Mouse (Mus musculus) forebrain, embryonic 16.5 days (tissue): ENCODE data around the gene Cx3cl1. TPM values are rescaled to one million over a fixed set of nuclear protein-coding genes. Genes with fewer than 3 reads are reported as not detected.

Experiments used
- ATAC-seq: fragments of 200-750 bp; cut with Nextera tagmentation; 2 replicates; pipeline ENCODE4 v1.8.0; 2017; ENCODE audit warnings: mild to moderate bottlenecking, moderate library complexity
- H3K27ac ChIP-seq: fragments of 300-500 bp; sonication (generic); 2 replicates; pipeline ENCODE4 v1.5.1; 2014; ENCODE audit warnings: low read length, control low read depth
- H3K27me3 ChIP-seq: fragments of 300-500 bp; sonication (generic); replicated peaks from 2 replicates; pipeline ENCODE4 v1.6.1; 2014; ENCODE audit warnings: low read length; ENCODE audit not compliant: control insufficient read depth, insufficient read depth
- H3K36me3 ChIP-seq: fragments of 300-500 bp; sonication (generic); 2 replicates; pipeline ENCODE4 v1.6.1; 2014; ENCODE audit not compliant: control insufficient read depth, insufficient read depth
- H3K4me1 ChIP-seq: fragments of 300-500 bp; sonication (generic); replicated peaks from 2 replicates; pipeline ENCODE4 v1.6.1; 2014; ENCODE audit warnings: low read length; ENCODE audit not compliant: control insufficient read depth, insufficient read depth
- H3K4me2 ChIP-seq: fragments of 300-500 bp; sonication (generic); 2 replicates; pipeline ENCODE4 v1.6.1; 2014; ENCODE audit warnings: mild to moderate bottlenecking, low read length, control low read depth
- H3K4me3 ChIP-seq: fragments of 300-500 bp; sonication (generic); replicated peaks from 2 replicates; pipeline ENCODE4 v1.5.1; 2014; ENCODE audit warnings: mild to moderate bottlenecking, low read length, control low read depth
- H3K9ac ChIP-seq: fragments of 300-500 bp; sonication (generic); replicated peaks from 2 replicates; pipeline ENCODE4 v1.6.1; 2014; ENCODE audit warnings: low read depth, low read length, control low read depth
- H3K9me3 ChIP-seq: fragments of 300-500 bp; sonication (generic); 2 replicates; pipeline ENCODE4 v1.6.1; 2016; ENCODE audit warnings: low read length; ENCODE audit not compliant: control insufficient read depth
- WGBS: fragments of 180-500 bp; shearing (Covaris S2); extraction: QIAGEN DNeasy Blood & Tissue Kit; methylation state at CpG from one replicate; pipeline ENCODE4 v1.1.7; 2014; 5-methylcytosine and 5-hydroxymethylcytosine counted together
- polyA plus RNA-seq: library from polyadenylated mRNA; unstranded; fragments of >200 nt; fragmentation: Nextera tagmentation; extraction: Ambion mirVana; gene quantifications from 2 replicates; pipeline ENCODE4 v1.2.1, GENCODE M21; 2015

Cx3cl1 gene
- polyA plus RNA-seq, 1 experiment from 2014 or later, result 23.8 TPM

DNA sequence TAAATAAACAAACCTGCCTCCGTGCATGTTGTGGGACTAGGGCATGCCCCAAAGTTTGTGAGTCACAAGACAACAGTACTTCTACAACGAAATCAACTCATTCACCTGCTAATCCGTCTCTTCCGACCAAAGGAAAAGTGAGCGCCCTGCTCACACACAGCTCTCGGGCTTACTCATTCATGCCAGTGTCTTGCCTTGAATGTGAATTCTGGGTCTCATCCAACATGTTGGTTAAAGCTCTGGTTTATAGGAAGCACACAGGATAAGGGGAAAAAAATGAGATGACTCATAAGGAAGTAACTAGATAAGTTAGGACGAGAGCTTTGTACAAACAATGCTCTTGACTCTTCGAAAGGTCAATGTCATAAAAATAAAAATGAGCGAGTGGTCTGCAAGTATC, 4.8 kb upstream of the Cx3cl1 start:
- no peak overlapping the region for H3K4me2 ChIP-seq
- H3K4me3 ChIP-seq, result no peak overlapping the region
- H3K9ac ChIP-seq, result no peak overlapping the region
- H3K9me3 ChIP-seq, result no peaks in the 10 kb centered on the region
- no peak overlapping the region for H3K27ac ChIP-seq
- WGBS, result 73% methylated on average over 9 of the region's 9 CpGs
- no peaks in the 10 kb centered on the region for H3K36me3 ChIP-seq
- H3K4me1 ChIP-seq, result peaks cover 12% of the 10 kb centered on the region
- no peaks in the 10 kb centered on the region; the same call in 1 of the 2 replicates for H3K27me3 ChIP-seq
- no peak for ATAC-seq

DNA sequence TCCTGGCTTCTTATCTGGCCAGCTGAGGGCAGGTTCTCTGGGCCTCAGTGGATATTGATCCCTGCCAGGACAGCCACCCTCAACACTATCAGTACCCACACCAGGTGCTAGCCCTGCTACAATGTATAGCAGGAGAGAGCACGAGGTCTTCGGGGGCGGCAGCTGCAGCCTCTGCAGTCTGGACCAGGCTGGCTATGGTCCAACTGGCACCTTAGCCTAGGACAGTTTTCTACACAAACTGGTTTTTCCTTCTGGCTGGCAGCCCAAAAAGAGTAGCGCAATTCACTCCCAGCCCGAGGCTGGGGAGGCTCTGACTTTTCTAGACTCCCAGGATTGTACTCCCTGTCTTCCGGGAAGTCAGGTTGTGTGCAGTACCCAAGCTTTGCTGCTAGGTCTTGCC, 864 bp upstream of the Cx3cl1 start:
- Histone ChIP-seq H3K4me2 (no peak overlapping the region), H3K27me3 (no peaks in the 10 kb centered on the region; the same call in 1 of the 2 replicates), H3K27ac (no peak overlapping the region), H3K4me1 (peaks cover 34% of the 10 kb centered on the region), H3K9ac (no peak overlapping the region), H3K4me3 (no peak overlapping the region), H3K36me3 (no peaks in the 10 kb centered on the region), H3K9me3 (no peaks in the 10 kb centered on the region)
- 17% methylated on average over 6 of the region's 6 CpGs for WGBS
- no peak for ATAC-seq

DNA sequence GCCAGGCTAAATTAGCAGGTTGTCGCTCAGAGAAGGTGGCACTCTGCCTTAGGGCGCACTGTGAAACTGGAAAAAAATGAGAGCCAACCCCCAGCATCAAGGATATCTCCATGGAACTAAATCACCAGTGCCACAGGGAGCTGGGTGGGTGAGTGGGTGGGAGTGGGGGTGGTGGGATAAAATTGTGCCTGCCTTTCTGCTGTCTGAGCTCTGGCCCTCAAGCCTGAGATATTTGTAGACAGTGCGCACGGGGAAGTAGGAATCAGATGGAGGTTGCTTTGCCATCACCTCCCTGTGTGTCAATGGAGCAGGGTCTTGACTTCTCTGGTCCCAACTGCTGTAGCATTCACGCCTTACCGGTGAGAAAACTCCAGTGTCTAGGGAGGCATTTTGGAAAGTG, 1.2 kb downstream of the Cx3cl1 start:
- Histone ChIP-seq H3K27ac (no peak overlapping the region), H3K4me3 (peak overlapping the region; percentile 70), H3K9ac (peak overlapping the region; percentile 75), H3K27me3 (no peaks in the 10 kb centered on the region; the same call in 1 of the 2 replicates), H3K4me2 (peak overlapping the region; percentile 94), H3K4me1 (peaks cover 34% of the 10 kb centered on the region), H3K9me3 (no peaks in the 10 kb centered on the region), H3K36me3 (no peaks in the 10 kb centered on the region)
- ATAC-seq, result no peak
- WGBS, result 51% methylated on average over 6 of the region's 6 CpGs

- Histone ChIP-seq H3K36me3 (no peaks in the 10 kb centered on the region), H3K9me3 (no peaks in the 10 kb centered on the region), H3K4me2 (peak overlapping the region; percentile 94), H3K4me3 (peak overlapping the region; percentile 70), H3K4me1 (peaks cover 34% of the 10 kb centered on the region), H3K27me3 (no peaks in the 10 kb centered on the region; the same call in 1 of the 2 replicates), H3K9ac (peak overlapping the region; percentile 39; the same call in 1 of the 2 replicates), H3K27ac (0 out of 2 replicates have a peak overlapping the region, but pooled peaks have one; percentile 9)
- 7% methylated on average over 12 of the region's 12 CpGs for WGBS
- peak; percentile 32 for ATAC-seq
Observed at GRCm38 (mm10) chr8:94773700-94774171, 1.9 kb downstream of the Cx3cl1 start.

- no peak overlapping the region for H3K9ac ChIP-seq
- 89% methylated on average over 1 of the region's 1 CpGs for WGBS
- H3K4me2 ChIP-seq, result no peak overlapping the region
- no peaks in the 10 kb centered on the region; the same call in 1 of the 2 replicates for H3K27me3 ChIP-seq
- no peak overlapping the region for H3K27ac ChIP-seq
- no peaks in the 10 kb centered on the region for H3K9me3 ChIP-seq
- no peaks in the 10 kb centered on the region for H3K36me3 ChIP-seq
- H3K4me3 ChIP-seq, result no peak overlapping the region
- H3K4me1 ChIP-seq, result peaks cover 34% of the 10 kb centered on the region
- no peak for ATAC-seq
Observed at GRCm38 (mm10) chr8:94774601-94775000, 2.8 kb downstream of the Cx3cl1 start.

DNA sequence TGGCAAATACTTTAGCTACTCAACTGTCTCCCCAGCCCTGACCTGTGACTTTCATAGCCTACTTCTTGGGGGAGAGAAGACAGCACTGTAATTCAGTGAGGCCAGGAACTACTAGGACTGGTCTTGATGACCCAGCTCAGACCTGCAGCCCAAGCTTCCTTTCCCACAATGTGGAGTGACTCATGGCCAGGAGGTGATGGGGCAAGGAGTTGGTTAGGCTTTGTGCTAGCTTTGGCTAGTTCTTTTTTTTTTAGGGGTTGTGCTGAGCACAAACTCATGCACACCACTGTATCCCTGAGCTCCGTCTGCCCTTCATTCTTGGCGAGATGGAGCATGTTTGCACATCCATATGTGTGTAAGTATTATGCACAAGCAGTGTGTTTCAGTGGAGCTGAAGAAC, 4.5 kb downstream of the Cx3cl1 start:
- Histone ChIP-seq H3K4me3 (no peak overlapping the region), H3K4me2 (no peak overlapping the region), H3K36me3 (no peaks in the 10 kb centered on the region), H3K4me1 (peaks cover 28% of the 10 kb centered on the region), H3K9ac (no peak overlapping the region), H3K27ac (no peak overlapping the region), H3K9me3 (no peaks in the 10 kb centered on the region), H3K27me3 (no peaks in the 10 kb centered on the region)
- ATAC-seq, result no peak
- WGBS, result 90% methylated on average over 2 of the region's 2 CpGs

GRCm38 (mm10) chr8:94778036-94778435, 6.2 kb downstream of the Cx3cl1 start:
- WGBS, result 65% methylated on average over 10 of the region's 10 CpGs
- no peak for ATAC-seq
- Histone ChIP-seq H3K4me2 (no peak overlapping the region), H3K9ac (no peak overlapping the region), H3K9me3 (no peaks in the 10 kb centered on the region), H3K4me1 (peaks cover 11% of the 10 kb centered on the region), H3K27ac (no peak overlapping the region), H3K4me3 (no peak overlapping the region), H3K27me3 (no peaks in the 10 kb centered on the region), H3K36me3 (no peaks in the 10 kb centered on the region)

GRCm38 (mm10) chr8:94778473-94778872, 6.7 kb downstream of the Cx3cl1 start:
- Histone ChIP-seq H3K36me3 (no peaks in the 10 kb centered on the region), H3K4me1 (peaks cover 7% of the 10 kb centered on the region), H3K9ac (no peak overlapping the region), H3K4me3 (no peak overlapping the region), H3K4me2 (no peak overlapping the region), H3K27ac (no peak overlapping the region), H3K27me3 (no peaks in the 10 kb centered on the region), H3K9me3 (no peaks in the 10 kb centered on the region)
- ATAC-seq, result no peak
- WGBS, result 59% methylated on average over 5 of the region's 5 CpGs

GRCm38 (mm10) chr8:94778895-94779533, 7.2 kb downstream of the Cx3cl1 start:
- Histone ChIP-seq H3K9ac (no peak overlapping the region), H3K4me1 (peaks cover 2% of the 10 kb centered on the region), H3K36me3 (no peaks in the 10 kb centered on the region), H3K4me2 (no peak overlapping the region), H3K4me3 (no peak overlapping the region), H3K9me3 (no peaks in the 10 kb centered on the region), H3K27me3 (no peaks in the 10 kb centered on the region), H3K27ac (no peak overlapping the region)
- ATAC-seq, result no peak
- WGBS, result 69% methylated on average over 10 of the region's 10 CpGs
